Mouse (Mus musculus) skeletal muscle tissue, adult 2 months (tissue): Measurements from ENCODE around the gene Lgals3.

Source experiments
- DNase-seq: peaks from one replicate; pipeline ENCODE4 v3.0.0-alpha.2; 2012; ENCODE audit warnings: low read depth, low spot score

Gene Lgals3

GRCm38 (mm10) chr14:47369741-47370140 is 2.2 kb downstream of the Lgals3 start:
- no peak for DNase-seq

DNA sequence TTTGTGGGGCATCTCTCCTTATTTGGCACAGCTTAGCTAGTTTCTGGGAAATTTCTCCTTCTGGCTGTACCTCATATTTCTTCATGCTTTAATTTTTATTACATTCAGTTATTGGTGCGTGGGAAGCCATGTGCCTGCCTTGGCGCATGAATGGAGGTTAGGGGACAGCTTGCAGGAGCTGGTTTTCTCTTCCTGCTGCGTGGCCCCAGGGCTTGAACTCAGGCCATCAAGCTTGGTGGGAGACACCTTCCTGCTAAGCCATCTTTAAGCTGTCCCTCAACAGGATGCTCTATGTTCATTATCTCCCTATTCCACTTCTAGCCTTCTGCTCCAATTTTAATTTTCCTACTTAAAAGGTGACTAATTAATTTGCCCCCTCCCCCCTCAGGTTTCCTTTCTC is 3.2 kb downstream of the Lgals3 start:
- no peak for DNase-seq

- no peak for DNase-seq
These were observed 4.1 kb downstream of the Lgals3 start for GRCm38 (mm10) chr14:47371689-47372088.

DNA sequence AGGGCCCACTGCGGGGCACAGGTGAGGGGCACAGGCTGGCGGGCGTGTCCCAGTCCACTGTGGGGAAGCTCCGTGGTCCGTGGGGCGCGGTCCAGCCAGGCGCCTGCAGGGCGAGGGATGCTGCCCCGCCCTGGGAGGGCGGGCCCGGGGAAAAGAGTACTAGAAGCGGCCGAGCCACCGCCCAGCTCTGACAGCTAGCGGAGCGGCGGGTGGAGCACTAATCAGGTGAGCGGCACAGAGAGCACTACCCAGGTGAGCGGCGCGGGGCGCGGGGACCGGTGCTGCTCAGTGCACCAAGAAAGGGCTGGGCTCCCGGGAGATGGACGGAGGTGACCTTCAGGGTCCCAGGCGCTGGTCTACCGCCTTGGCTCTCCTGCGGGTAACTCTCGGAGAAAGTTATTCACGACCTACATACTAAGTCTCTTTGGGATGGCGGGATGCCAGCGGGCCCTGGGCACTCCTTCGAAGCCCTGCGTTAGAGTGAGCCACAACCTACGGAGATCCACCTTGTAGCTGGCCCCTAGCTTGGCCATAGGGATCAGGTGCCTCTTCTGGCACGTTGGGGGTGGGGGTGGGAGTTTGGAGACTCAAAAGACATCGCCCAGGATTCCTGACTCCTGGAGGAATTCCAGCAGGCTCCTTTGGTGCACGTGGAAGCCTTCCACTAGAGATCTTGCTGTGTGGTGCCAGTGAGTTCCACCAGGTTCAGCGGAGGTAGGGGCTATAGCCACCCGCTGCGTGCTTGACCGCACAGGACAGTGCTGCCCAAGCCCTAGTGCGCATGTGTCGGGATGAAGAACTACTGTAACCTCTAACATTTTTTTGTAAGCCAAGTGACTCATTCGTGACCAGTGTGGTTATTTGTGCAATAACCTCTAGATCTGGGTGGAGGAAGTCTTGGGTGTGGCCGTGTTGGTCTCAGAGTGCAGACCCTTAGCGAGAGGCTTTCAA is 6.5 kb downstream of the Lgals3 start:
- DNase-seq: peak; percentile 52

GRCm38 (mm10) chr14:47376526-47376925 is 9.0 kb downstream of the Lgals3 start:
- no peak for DNase-seq

GRCm38 (mm10) chr14:47378336-47378735 is 10.8 kb downstream of the Lgals3 start:
- no peak for DNase-seq

GRCm38 (mm10) chr14:47383911-47384310 is 16.4 kb downstream of the Lgals3 start:
- DNase-seq: no peak

GRCm38 (mm10) chr14:47384653-47385052 is 17.1 kb downstream of the Lgals3 start:
- no peak for DNase-seq

DNA sequence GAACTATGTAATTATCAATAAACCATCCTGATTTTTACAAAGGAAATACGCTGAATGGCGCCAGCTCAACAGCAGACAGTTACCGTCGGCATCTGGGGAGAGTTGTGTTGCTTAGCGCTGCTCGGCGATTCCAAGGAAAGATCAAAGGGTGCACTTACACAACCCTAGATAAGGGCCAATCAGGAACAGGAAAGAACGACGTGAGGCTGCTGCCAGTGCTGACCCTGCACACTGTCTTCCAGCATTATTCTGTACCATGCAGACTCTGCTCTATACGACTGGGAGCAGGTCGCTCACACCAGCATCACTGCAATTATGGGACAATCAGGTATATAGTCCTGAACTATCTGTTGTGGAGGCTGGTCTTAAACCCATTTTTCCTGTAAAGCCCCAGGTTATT is 18.6 kb downstream of the Lgals3 start:
- no peak for DNase-seq

DNA sequence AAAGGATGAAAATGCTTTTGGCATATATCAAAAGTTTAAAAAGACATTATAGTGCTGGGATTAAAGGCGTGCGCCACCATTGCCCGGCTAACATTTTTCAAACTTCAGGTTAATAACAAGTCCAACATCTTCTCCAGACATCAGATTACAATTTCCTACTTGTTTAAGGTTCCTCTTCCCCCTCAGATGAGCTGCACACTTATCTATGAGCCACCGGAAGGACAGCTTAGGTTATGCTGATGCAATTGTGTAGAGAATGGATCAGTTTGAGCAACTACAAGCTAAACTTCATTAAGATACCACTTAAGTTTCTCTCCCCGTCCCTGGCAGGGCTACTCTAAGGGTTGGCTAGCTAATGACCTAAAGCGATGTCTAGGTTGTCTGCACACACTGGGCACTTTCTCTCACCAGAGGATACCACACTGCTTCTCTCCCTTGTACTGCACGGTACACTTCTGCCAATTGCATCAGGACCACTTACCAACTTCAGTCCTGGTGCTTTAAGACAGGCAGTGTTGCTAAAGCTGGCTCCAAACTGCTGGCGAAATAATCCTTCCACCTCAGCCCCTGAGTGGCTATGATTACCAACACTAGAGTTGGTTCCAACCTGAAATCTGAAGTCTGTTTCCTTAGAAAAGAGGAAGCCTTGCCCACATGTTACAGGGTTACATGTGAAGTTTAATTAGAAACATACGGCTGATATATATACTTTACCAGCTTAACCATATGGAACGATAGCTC is 26.0 kb downstream of the Lgals3 start:
- DNase-seq: no peak

GRCm38 (mm10) chr14:47395007-47395406 is 27.5 kb downstream of the Lgals3 start:
- DNase-seq: no peak

- no peak for DNase-seq
These were observed 28.0 kb downstream of the Lgals3 start for GRCm38 (mm10) chr14:47395462-47396026.

GRCm38 (mm10) chr14:47396165-47396652 is 28.7 kb downstream of the Lgals3 start:
- no peak for DNase-seq

GRCm38 (mm10) chr14:47402735-47403134 is 35.2 kb downstream of the Lgals3 start:
- DNase-seq: no peak

DNA sequence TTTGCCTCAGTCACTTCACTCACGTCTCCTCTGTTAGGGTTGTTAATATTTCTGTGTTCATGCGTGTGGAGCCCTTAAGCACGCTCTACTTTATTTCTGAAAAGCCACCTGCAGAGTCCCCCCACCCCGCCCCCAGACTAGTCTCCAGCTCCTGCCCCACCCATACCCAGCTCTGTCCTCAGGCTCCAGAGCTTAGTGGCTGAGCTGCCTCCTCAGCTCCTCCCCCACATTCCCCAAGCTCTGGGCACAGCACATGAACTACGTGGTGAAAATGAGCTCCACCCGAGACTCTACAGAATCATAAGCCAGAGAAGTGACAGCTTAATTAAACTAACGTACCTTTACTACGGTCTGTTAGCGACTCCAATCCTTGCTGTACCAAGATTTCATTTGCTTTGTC is 38.4 kb downstream of the Lgals3 start:
- DNase-seq: no peak

DNA sequence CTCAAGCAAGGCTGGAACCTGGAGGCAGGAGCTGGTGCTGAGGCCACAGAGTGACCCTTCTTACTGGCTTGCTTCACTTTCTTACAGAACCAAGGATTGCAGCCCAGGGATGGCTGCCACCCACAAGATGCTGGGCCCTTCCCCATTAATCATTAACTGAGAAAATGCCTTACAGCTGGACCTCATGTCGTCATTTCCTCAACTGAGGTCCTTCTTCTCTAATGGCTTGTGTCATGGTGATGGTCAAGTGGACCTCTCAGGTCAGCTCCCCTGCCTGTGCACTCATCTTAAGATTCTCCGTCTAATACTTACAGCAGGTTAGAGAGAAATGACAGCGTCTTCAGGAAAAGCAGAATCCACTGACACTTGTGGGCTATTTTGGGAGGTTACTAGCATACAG is 49.8 kb downstream of the Lgals3 start:
- DNase-seq: no peak

- peak; percentile 90 for DNase-seq
These were observed 50.5 kb downstream of the Lgals3 start, which contains the start of gene Dlgap5 for GRCm38 (mm10) chr14:47417775-47418665. Gene Dlgap5 (minus strand): TSS chr14:47418407.

DNA sequence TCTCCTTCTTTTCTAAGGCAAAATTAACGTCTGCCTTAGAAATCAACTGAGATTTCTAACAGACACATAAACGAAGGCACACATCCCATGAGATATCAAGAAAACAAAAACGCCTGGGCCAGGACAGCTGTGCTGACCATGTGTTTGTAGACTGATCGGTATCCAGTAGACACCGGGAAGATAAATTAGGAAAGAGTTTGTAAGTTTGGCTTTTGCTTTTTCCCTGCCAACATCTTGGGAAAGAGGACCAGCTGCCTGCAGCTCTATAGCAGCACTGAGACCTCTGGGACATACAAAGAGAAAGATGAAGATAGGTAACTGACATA is 51.1 kb downstream of the Lgals3 start:
- no peak for DNase-seq

DNA sequence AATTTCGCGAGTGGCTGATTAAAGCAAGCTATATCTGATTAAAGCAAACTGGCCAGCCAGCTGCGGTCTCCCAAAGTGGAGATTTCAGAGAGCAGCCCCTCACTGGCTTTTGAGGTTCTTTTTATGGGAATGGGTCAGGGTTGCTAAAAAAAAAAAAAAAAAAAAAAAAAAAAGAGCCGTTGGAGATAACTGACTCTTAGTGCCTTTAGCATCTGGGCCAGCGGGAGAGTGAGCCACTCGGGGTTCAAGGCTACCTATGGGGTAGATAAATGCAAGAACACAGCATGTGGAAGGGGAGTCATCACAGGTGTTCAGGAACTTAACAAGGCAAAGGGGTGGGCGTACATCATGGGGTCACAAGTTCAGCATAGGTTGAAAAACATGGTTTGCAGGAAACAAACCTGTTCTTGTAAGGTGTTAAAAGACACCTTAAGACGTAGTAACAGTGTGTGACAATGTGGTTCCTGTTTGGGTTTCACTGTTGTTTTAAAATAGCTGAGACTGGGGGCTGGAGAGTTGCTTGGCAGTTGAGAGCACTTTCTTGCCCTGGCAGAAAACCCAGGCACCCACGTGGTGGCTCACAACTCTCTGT is 51.6 kb downstream of the Lgals3 start:
- DNase-seq: no peak

GRCm38 (mm10) chr14:47419723-47420276 is 52.2 kb downstream of the Lgals3 start:
- DNase-seq: no peak

GRCm38 (mm10) chr14:47421606-47422005 is 54.1 kb downstream of the Lgals3 start:
- DNase-seq: no peak
